Mouse (Mus musculus): Measurements from ENCODE around the gene Morf4l2. TPM values are rescaled to one million over a fixed set of nuclear protein-coding genes. Genes with fewer than 3 reads are reported as not detected.

Gene Morf4l2
- polyA plus RNA-seq (2014; fragmentation: Illumina TruSeq; extraction: RNeasy Lipid Tissue Mini Kit (QIAGEN cat#74804); ENCODE audit: low read depth, low replicate concordance) = 90.8 TPM

DNA sequence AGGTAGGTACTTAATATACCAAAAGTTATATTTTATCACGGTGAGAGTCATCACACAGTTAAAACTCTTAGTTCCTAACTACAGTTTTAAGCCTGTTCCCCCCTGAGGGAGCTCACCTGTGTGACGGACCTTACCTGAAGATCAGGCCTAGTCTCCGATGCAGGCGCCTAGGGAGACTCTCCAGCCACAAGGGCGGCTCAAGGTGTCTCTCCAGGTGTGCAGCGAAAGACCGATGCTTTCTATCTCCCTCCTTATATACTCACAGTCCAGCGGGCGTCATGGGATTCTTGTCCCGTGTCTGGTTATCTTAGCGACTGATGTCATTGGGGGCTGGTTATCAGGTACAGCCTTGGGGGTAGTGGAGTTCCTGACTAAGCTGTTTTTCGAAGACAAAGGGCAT lies at the start of gene Morf4l2:
Gene Morf4l2 (minus strand): TSS at position 232 of the 400 bp plus-strand sequence.

DNA sequence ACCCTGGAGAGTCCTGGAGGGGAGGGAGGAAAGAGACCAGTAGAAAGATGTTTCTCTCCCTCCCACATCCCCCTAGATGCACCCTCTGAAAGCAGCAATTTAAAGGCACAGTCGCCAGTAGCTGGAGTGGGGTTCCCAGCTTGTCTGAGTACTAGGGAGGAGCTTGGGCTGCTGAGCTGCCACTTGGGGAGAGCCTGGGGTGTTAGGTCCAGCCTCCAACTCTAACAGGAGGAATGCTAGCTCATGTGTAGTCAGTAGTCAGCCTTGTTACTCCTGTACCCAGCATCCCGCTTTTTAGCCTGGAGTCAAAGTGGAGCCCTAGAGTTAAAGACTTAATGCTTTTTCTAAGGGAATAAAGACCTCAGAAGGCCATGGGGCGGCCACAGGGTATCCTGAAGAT lies 36.6 kb upstream of the Morf4l2 start, which contains the start of gene Glra4:
Gene Glra4 (minus strand): TSS at position 101 of the 400 bp plus-strand sequence.

DNA sequence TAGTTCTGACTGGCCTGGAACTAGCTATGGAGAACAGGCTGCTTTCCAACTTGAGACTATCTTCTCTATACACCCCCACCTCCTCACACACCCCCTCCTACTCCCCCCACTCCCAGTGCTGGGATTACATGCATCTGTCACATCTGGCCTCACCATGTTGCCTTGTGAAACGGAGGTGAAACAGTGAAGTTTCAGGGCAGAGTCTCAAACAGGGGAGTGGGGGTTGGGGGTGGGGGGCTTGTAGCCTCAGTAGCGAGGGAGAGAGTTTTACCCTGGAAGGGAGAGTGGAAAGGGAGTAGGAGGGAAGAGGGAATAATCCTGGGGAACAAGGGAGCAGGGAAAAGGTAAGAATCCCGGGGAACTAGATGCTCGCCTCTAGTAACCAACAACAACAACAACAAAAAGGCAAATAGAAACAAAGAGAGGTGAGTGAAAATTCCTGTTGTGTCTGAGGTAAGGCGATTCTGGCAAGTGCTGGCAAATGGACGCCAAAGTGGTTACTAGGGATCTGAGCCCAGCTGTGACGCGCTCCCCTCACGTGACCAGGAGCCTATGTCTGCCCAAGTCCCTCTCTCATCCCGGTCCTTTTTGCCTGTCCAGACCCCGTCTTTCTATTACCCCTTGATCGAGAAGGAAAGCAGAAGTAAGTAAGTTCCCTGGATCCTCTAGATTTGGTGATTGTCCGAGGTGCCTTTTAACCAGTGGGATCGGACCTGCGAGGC lies 35.9 kb downstream of the Morf4l2 start, which contains the start of gene Tceal1:
Gene Tceal1 (plus strand): TSS at position 537 of the 722 bp plus-strand sequence.

Other genes starting within 250 kb of the Morf4l2 start
- gene Kir3dl1, start 225.7 kb downstream of the Morf4l2 start, polyA plus RNA-seq (2014; fragmentation: Illumina TruSeq; extraction: RNeasy Lipid Tissue Mini Kit (QIAGEN cat#74804); ENCODE audit: low read depth, low replicate concordance) = not detected
- gene Kir3dl2, start 199.6 kb downstream of the Morf4l2 start, polyA plus RNA-seq (2014; fragmentation: Illumina TruSeq; extraction: RNeasy Lipid Tissue Mini Kit (QIAGEN cat#74804); ENCODE audit: low read depth, low replicate concordance) = not detected
- 1.7 TPM for gene Tceal3, start 152.8 kb downstream of the Morf4l2 start, polyA plus RNA-seq (2014; fragmentation: Illumina TruSeq; extraction: RNeasy Lipid Tissue Mini Kit (QIAGEN cat#74804); ENCODE audit: low read depth, low replicate concordance)
- gene Tceal1, start 35.7 kb downstream of the Morf4l2 start, polyA plus RNA-seq (2014; fragmentation: Illumina TruSeq; extraction: RNeasy Lipid Tissue Mini Kit (QIAGEN cat#74804); ENCODE audit: low read depth, low replicate concordance) = 7.5 TPM
- gene Glra4, start 36.5 kb upstream of the Morf4l2 start, polyA plus RNA-seq (2014; fragmentation: Illumina TruSeq; extraction: RNeasy Lipid Tissue Mini Kit (QIAGEN cat#74804); ENCODE audit: low read depth, low replicate concordance) = not detected
- gene Plp1, start 79.0 kb upstream of the Morf4l2 start, polyA plus RNA-seq (2014; fragmentation: Illumina TruSeq; extraction: RNeasy Lipid Tissue Mini Kit (QIAGEN cat#74804); ENCODE audit: low read depth, low replicate concordance) = 6.7 TPM
- 0.21 TPM for gene Rab9b, start 125.1 kb upstream of the Morf4l2 start, polyA plus RNA-seq (2014; fragmentation: Illumina TruSeq; extraction: RNeasy Lipid Tissue Mini Kit (QIAGEN cat#74804); ENCODE audit: low read depth, low replicate concordance)
- gene H2bfm, start 183.6 kb upstream of the Morf4l2 start, polyA plus RNA-seq (2014; fragmentation: Illumina TruSeq; extraction: RNeasy Lipid Tissue Mini Kit (QIAGEN cat#74804); ENCODE audit: low read depth, low replicate concordance) = not detected
- gene Tmsb15b2, start 231.8 kb upstream of the Morf4l2 start, polyA plus RNA-seq (2014; fragmentation: Illumina TruSeq; extraction: RNeasy Lipid Tissue Mini Kit (QIAGEN cat#74804); ENCODE audit: low read depth, low replicate concordance) = not detected
- not detected for gene Tmsb15l, start 233.2 kb upstream of the Morf4l2 start, polyA plus RNA-seq (2014; fragmentation: Illumina TruSeq; extraction: RNeasy Lipid Tissue Mini Kit (QIAGEN cat#74804); ENCODE audit: low read depth, low replicate concordance)
- gene Tmsb15b1, start 233.2 kb upstream of the Morf4l2 start, polyA plus RNA-seq (2014; fragmentation: Illumina TruSeq; extraction: RNeasy Lipid Tissue Mini Kit (QIAGEN cat#74804); ENCODE audit: low read depth, low replicate concordance) = not detected
- gene Zcchc18, start 249.5 kb upstream of the Morf4l2 start, polyA plus RNA-seq (2014; fragmentation: Illumina TruSeq; extraction: RNeasy Lipid Tissue Mini Kit (QIAGEN cat#74804); ENCODE audit: low read depth, low replicate concordance) = 0.31 TPM